Mouse (Mus musculus): ENCODE data around the gene Cdc26. TPM values are rescaled to one million over a fixed set of nuclear protein-coding genes. Genes with fewer than 3 reads are reported as not detected.
A peak's percentile ranks its signal among the peaks of the same experiment; 100 is the strongest.

Cdc26 gene
- total RNA-seq, 2 experiments from 2014 or later: 65.6 to 66.9 TPM

DNA sequence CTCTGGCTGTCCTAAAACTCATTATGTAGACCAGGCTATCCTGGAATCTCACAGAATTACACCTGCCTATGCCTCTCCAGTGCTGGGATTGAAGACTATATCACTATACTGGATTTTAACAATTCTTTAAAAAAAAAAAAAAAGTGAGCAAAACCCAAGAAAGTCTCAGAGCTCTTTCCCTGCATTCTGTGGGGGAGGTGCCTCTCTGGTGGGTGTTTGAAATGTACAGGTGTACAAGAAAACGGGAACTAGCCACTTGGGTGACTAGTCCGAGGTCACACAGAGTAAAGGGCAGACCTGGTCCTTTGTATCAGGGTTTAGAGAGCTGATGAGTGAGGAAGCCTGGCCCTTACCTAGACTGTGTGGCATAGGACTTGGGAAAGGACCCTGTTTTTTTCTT is 46.0 kb downstream of the Cdc26 start:
- intact Hi-C loops (cut with DNase I): no loop called here
- no peak for DNase-seq

DNA sequence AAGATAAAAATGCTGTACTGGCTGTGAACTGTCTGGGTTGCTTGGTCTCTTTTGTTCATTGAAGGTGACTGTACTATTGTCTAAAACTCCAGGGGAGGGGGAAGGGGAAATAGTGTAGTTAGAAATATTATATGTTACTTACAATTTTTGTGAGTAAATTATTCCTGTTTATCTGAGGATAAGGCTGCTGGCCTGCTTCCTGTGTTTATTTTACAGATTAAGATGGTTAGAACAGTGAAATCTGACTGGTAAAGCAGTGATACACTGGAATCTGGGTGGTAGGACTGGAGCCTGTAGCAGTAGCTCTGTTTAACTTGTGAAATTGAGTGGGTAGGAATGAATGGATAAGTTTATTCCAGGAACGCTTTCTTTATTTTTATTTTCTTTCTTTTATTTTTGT is 46.4 kb downstream of the Cdc26 start:
- intact Hi-C loops (cut with DNase I): no loop called here
- DNase-seq: no peak

- intact Hi-C loops (cut with DNase I): no loop called here
- DNase-seq: no peak
These were observed 46.9 kb downstream of the Cdc26 start for GRCm38 (mm10) chr4:62361571-62361970.

GRCm38 (mm10) chr4:62360805-62361455 is 47.5 kb downstream of the Cdc26 start:
- DNase-seq: no peak
- intact Hi-C loops (cut with DNase I): no loop called here

GRCm38 (mm10) chr4:62360088-62360804 is 48.2 kb downstream of the Cdc26 start, which contains the start of the genes Fkbp15 and Slc31a1:
Gene Fkbp15 (minus strand): TSS chr4:62360548.
Gene Slc31a1 (plus strand): TSS chr4:62360727.
- intact Hi-C loops (cut with DNase I): no loop called here
- DNase-seq: peak; percentile 98

- intact Hi-C loops (cut with DNase I): no loop called here
- DNase-seq: no peak
These were observed 49.1 kb downstream of the Cdc26 start for GRCm38 (mm10) chr4:62359256-62359775.

DNA sequence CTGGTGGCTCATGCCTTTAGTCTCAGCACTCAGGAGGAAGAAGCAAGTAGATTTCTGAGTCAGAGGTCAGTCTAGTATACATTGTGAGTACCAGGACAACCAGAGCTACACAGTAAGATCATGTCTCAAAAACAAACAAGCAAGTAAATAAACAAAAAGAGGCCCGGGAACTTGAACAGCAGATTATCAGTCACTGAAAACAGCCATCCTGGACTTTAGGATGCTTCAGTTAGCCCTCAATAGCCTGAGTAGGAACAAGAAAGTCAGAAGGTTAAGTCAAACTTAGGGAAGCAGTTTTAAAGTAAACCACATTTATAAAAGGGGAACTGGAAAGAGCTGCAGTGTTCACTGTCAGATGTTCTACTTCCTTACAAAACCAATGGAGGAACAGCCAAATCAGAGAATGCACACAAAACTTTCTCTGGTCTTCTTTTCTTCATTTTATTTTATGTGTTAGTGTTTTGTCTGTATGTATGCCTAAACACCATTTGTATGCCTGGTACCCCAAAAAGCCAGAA is 50.8 kb downstream of the Cdc26 start:
- intact Hi-C loops (cut with DNase I): no loop called here
- DNase-seq: no peak

DNA sequence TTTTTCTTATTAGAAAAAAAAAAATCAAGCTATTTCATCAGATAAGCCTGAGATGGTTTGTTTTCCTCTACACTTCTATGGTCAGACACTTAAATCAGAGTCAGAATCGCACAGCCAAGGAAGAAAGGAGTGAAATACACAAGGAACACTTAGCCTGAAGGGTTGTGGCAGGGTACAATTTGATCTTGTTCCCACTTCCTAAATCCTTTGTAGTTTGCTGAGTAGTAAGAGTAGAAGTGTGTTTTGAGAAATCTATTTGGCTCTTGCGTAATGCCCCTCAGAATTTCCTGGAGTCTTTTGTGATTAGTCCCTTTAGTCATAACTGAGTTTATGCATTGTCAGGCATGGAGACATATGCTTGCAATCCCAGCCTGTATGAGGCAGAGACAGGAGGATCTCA is 59.1 kb downstream of the Cdc26 start:
- DNase-seq: no peak
- intact Hi-C loops (cut with DNase I): no loop called here

DNA sequence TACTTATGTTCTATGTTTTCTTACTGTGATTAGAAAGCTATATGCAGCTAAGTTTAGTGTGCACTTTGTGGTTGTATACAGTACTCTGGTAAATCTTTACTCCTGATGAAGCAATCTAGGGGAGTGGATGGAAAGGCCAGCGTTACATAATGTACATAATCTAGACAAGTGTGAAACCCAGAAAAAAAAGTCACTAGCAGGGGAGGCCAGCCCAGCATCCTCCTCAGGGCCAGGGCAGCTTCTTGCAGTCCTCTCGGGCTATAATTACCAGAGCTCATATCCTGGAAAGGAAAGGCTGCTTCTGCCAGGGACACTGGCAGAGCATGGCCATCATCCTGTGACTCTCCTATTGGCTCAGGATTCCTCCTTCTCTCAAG is 60.1 kb downstream of the Cdc26 start:
- DNase-seq: no peak
- intact Hi-C loops (cut with DNase I): no loop called here

GRCm38 (mm10) chr4:62347605-62348328 is 60.7 kb downstream of the Cdc26 start:
- no peak for DNase-seq
- intact Hi-C loops (cut with DNase I): no loop called here

- DNase-seq: no peak
- intact Hi-C loops (cut with DNase I): no loop called here
These were observed 62.6 kb downstream of the Cdc26 start for GRCm38 (mm10) chr4:62345827-62346226.

DNA sequence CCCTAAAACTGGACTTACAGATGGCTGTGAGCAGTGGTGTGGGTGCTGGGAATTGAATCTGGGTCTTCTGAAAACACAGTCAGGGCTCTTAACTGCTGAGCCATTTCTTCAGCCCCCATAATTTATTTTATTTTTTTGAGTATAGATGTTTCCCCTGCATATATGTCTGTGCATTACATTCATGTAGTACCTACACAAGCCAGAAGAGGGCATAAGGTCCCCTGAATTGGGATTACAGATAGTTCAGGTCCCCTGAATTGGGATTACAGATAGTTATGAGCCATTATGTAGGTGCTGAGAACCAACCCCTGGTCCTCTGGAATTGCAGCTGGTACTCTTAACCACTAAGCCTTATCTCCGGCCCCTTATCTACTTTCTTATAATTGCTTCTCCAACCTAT is 64.4 kb downstream of the Cdc26 start:
- intact Hi-C loops (cut with DNase I): no loop called here
- no peak for DNase-seq

DNA sequence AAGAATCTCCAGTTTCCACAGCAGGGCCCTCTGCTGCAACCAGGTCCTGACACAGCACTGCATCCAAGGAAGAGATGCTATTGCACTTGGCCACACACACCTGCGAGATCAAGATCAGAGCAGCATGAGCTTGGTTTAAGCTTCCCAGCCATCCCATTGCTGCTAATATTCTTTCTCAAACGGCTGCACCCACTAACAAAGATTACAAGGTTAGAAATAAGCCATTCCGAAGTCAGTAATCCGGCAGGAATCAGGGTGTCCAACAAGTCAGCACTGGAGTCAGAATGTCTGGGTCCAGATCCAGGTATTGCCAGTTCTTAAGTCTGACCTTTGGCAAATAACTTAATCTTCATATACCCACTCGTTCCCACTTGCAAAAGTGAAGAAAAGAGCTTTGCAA is 69.9 kb downstream of the Cdc26 start:
- intact Hi-C loops (cut with DNase I): no loop called here

More for the DNA sequence above, 69.9 kb downstream of the Cdc26 start:
- no peak for DNase-seq

Other genes starting within 250 kb of the Cdc26 start
- 10 to 100 TPM; 24.7 to 24.8 TPM for gene Zfp37, start 177.6 kb downstream of the Cdc26 start, total RNA-seq (2021)
- gene Slc31a2, start 146.1 kb downstream of the Cdc26 start, total RNA-seq (2021): 10 to 100 TPM in 1 of 2 experiments, 1 to 10 TPM in 1; 9.5 to 12.2 TPM
- 10 to 100 TPM; 36.3 to 38.4 TPM for gene Fkbp15, start 48.1 kb downstream of the Cdc26 start, total RNA-seq (2021)
- gene Slc31a1, start 47.9 kb downstream of the Cdc26 start, total RNA-seq (2021): 10 to 100 TPM; 26.7 to 28.7 TPM
- 10 to 100 TPM; 14.6 to 15.4 TPM for gene Prpf4, start 155 bp upstream of the Cdc26 start, total RNA-seq (2021)
- not detected for gene Rnf183, start 26.6 kb upstream of the Cdc26 start, total RNA-seq (2021)
- 10 to 100 TPM; 12.5 to 15.1 TPM for gene Wdr31, start 62.3 kb upstream of the Cdc26 start, total RNA-seq (2021)
- under 1 TPM; 0.36 TPM for gene Bspry, start 71.4 kb upstream of the Cdc26 start, total RNA-seq (2021)
- 1 to 10 TPM; 5.7 to 6.6 TPM for gene Hdhd3, start 94.8 kb upstream of the Cdc26 start, total RNA-seq (2021)
- gene Alad, start 111.3 kb upstream of the Cdc26 start, total RNA-seq (2021): 10 to 100 TPM; 35.3 to 36.8 TPM
- gene Pole3, start 116.4 kb upstream of the Cdc26 start, total RNA-seq (2021): 10 to 100 TPM; 32.4 to 36.6 TPM
- gene 4933430I17Rik, start 116.7 kb upstream of the Cdc26 start, total RNA-seq (2021): under 1 TPM; 0.44 to 0.90 TPM
- gene Rgs3, start 151.2 kb upstream of the Cdc26 start, total RNA-seq (2021): 10 to 100 TPM; 46.7 to 46.8 TPM

Measured in left cerebral cortex, postnatal 4 days (tissue).